Mouse (Mus musculus): ENCODE data around the gene Chrng.

The Chrng gene

DNA sequence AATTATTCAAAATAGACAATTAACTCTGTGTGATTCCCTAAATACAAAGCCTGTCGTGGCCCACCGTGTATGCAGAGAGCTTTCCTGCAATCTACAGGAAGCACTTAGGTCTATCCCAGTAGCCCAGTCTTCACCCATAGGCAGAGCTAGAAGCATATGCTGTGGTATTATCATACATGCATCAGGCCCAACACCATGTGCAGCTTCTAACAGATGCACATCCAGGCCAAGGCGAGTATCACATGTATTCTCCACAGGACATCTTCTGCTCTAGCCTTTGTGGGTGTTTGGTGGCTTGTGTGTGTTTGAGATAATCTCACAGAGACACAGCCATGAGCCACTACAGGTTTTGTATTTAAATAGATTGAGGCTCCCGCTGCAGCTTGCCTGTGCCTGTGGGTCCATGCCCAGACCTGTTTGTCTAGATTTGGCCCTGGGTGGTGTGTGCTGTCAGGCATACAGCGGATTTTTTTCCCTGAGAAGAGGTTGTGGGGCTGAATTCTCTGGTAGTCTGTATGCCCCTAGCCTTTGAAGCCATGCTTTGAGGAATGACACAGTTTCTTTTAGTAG, 47.7 kb downstream of the Chrng start:
- no peak for DNase-seq (ENCODE audit: low read depth, low spot score)

DNA sequence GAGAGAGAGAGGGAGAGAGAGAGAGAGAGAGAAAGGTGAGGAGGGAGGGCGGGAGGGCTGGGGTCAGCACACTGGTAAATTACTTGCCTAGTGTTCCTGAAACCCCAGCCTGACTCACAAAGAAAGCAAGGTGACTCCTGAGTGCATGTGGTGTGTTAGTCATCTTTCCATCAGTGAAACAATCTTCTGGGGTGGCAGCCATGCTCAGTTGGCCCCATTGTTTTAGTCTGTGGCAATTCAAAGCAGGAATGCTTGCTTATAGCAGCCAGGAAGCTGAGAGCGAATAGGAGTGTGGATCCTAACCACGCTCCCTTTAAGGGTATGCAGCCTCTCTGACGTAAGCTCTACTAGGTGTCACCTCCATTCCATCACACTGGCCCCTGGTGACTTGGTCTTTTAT, 50.7 kb downstream of the Chrng start:
- no peak for DNase-seq (ENCODE audit: low read depth, low spot score)

DNA sequence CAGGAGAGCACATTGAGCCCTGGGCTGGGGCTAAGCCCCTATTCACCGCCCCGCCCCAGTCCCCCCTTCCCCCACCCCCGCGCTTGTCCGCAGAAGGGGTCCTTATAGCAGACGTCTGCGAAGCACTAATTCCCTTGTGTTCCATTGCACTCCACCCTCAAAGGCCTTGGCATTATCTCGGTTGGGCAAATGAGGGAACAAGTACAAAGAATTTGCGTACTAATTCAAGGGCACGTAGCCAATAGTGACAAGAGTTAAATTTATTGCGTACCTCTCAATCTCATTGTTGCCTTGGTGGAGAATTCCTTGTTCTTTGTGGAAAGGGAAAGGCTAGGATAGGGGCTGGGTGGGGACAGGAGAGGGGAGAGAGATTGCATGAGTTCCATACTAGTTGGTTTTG, 53.2 kb downstream of the Chrng start:
- no peak for DNase-seq (ENCODE audit: low read depth, low spot score)

DNA sequence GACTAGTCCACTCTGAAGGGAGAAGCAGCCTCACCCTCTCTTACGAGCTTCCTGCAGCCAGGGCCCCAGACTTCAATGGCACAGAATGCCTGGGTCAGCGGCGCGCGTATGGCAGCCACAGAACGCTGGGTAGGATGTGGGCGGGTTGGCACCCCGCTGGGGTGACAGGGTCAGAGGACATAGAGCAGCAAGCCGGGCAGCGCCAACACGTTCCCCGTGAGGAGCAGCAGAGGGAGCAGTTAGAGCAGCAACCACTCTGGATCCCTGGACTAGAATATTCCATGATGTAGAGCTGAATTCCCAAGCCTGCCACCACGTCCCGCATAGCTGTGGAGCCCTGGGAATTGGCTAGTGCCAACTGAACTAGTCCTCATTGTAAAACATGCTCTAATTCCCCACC, 54.0 kb downstream of the Chrng start:
- DNase-seq (ENCODE audit: low read depth, low spot score) = no peak

DNA sequence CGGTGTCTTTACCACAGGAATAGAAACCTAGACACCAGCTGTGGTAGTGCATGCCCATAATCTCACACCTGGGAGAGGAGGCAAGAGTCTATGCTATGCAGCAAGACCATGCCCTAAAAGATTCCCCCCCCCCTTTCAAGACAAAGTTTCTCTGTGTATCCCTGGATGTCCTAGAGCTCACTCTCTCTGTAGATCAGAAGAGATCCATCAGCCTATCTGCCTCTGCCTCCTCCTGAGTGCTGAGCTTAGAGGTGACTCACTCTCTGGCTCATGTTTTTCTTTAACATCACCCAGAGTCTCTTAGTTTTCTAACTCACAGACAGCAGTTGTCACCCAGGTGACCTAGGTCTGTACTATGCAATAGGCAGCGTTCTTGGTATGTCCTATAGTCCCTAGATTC, 54.9 kb downstream of the Chrng start:
- no peak for DNase-seq (ENCODE audit: low read depth, low spot score)
